Mouse (Mus musculus) forebrain, embryonic 16.5 days (tissue): ENCODE data around the gene Casq1. TPM values are rescaled to one million over a fixed set of nuclear protein-coding genes. Genes with fewer than 3 reads are reported as not detected.

Experiments
- polyA plus RNA-seq: library from polyadenylated mRNA; unstranded; fragments of >200 nt; fragmentation: Nextera tagmentation; extraction: Ambion mirVana; gene quantifications from 2 replicates; pipeline ENCODE4 v1.2.1, GENCODE M21; 2015

The Casq1 gene
- polyA plus RNA-seq, 1 experiment from 2014 or later, result 4.7 TPM

Other genes starting within 250 kb of the Casq1 start
- 40.5 and 42.7 TPM in 2 replicates for gene Vangl2, start 191.4 kb downstream of the Casq1 start, polyA plus RNA-seq
- 2.0 TPM in 2 replicates for gene Nhlh1, start 162.3 kb downstream of the Casq1 start, polyA plus RNA-seq
- 235 and 242 TPM in 2 replicates for gene Copa, start 137.3 kb downstream of the Casq1 start, polyA plus RNA-seq
- gene Ncstn, start 137.1 kb downstream of the Casq1 start, polyA plus RNA-seq, result 108 and 112 TPM in 2 replicates
- gene Pex19, start 93.1 kb downstream of the Casq1 start, polyA plus RNA-seq, result 155 and 157 TPM in 2 replicates
- gene Dcaf8, start 71.8 kb downstream of the Casq1 start, polyA plus RNA-seq, result 106 and 107 TPM in 2 replicates
- 472 and 511 TPM in 2 replicates for gene Pea15a, start 13.1 kb downstream of the Casq1 start, polyA plus RNA-seq
- 0.11 TPM in 1 of 2 replicates, not detected in the other for gene Atp1a4, start 38.5 kb upstream of the Casq1 start, polyA plus RNA-seq
- gene Igsf8, start 41.8 kb upstream of the Casq1 start, polyA plus RNA-seq, result 136 and 152 TPM in 2 replicates
- 42.4 and 47.1 TPM in 2 replicates for gene Atp1a2, start 78.2 kb upstream of the Casq1 start, polyA plus RNA-seq
- 2.6 and 4.2 TPM in 2 replicates for gene Kcnj9, start 109.5 kb upstream of the Casq1 start, polyA plus RNA-seq
- 2.1 and 2.2 TPM in 2 replicates for gene Kcnj10, start 121.3 kb upstream of the Casq1 start, polyA plus RNA-seq
- gene Pigm, start 156.7 kb upstream of the Casq1 start, polyA plus RNA-seq, result 4.5 and 4.7 TPM in 2 replicates